Mouse (Mus musculus): ENCODE measurements around the gene Hoxa4.

Gene Hoxa4

GRCm38 (mm10) chr6:52179690-52180089, 11.9 kb downstream of the Hoxa4 start:
- DNase-seq (ENCODE audit: low read depth, low spot score), result no peak

GRCm38 (mm10) chr6:52178918-52179665, 12.5 kb downstream of the Hoxa4 start:
- no peak for DNase-seq (ENCODE audit: low read depth, low spot score)

GRCm38 (mm10) chr6:52177806-52178205, 13.7 kb downstream of the Hoxa4 start:
- no peak for DNase-seq (ENCODE audit: low read depth, low spot score)

GRCm38 (mm10) chr6:52177061-52177735, 14.4 kb downstream of the Hoxa4 start, which contains the start of gene 5730596B20Rik:
5730596B20Rik (plus strand) TSS chr6:52177498.
- no peak for DNase-seq (ENCODE audit: low read depth, low spot score)

GRCm38 (mm10) chr6:52176391-52176790, 15.2 kb downstream of the Hoxa4 start:
- DNase-seq (ENCODE audit: low read depth, low spot score), result no peak

- no peak for DNase-seq (ENCODE audit: low read depth, low spot score)
These were observed 15.7 kb downstream of the Hoxa4 start for GRCm38 (mm10) chr6:52175864-52176263.

GRCm38 (mm10) chr6:52174968-52175751, 16.4 kb downstream of the Hoxa4 start:
- no peak for DNase-seq (ENCODE audit: low read depth, low spot score)

GRCm38 (mm10) chr6:52173648-52174047, 17.9 kb downstream of the Hoxa4 start:
- DNase-seq (ENCODE audit: low read depth, low spot score), result no peak

- no peak for DNase-seq (ENCODE audit: low read depth, low spot score)
These were observed 19.1 kb downstream of the Hoxa4 start for GRCm38 (mm10) chr6:52172501-52172900.

- DNase-seq (ENCODE audit: low read depth, low spot score), result no peak
These were observed 19.6 kb downstream of the Hoxa4 start for GRCm38 (mm10) chr6:52171938-52172337.

GRCm38 (mm10) chr6:52171331-52171730, 20.2 kb downstream of the Hoxa4 start:
- no peak for DNase-seq (ENCODE audit: low read depth, low spot score)

- no peak for DNase-seq (ENCODE audit: low read depth, low spot score)
These were observed 20.7 kb downstream of the Hoxa4 start for GRCm38 (mm10) chr6:52170898-52171223.

GRCm38 (mm10) chr6:52170166-52170897, 21.2 kb downstream of the Hoxa4 start:
- DNase-seq (ENCODE audit: low read depth, low spot score), result no peak

GRCm38 (mm10) chr6:52169499-52170165, 21.9 kb downstream of the Hoxa4 start:
- DNase-seq (ENCODE audit: low read depth, low spot score), result no peak

- DNase-seq (ENCODE audit: low read depth, low spot score), result no peak
These were observed 23.1 kb downstream of the Hoxa4 start for GRCm38 (mm10) chr6:52168191-52169055.

- no peak for DNase-seq (ENCODE audit: low read depth, low spot score)
These were observed 23.8 kb downstream of the Hoxa4 start for GRCm38 (mm10) chr6:52167736-52168161.

GRCm38 (mm10) chr6:52167176-52167575, 24.4 kb downstream of the Hoxa4 start:
- DNase-seq (ENCODE audit: low read depth, low spot score), result no peak

GRCm38 (mm10) chr6:52166431-52167077, 25.0 kb downstream of the Hoxa4 start:
- DNase-seq (ENCODE audit: low read depth, low spot score), result no peak

Measured in brain, embryonic 18.5 days (tissue).